Mouse (Mus musculus): ENCODE results near the gene Otx1.

Otx1 gene

GRCm38 (mm10) chr11:22002783-22003340, at the start of gene Otx1:
Gene Otx1 (minus strand): TSS chr11:22002897.
- peak in 1 of 2 experiments; percentile 18 for DNase-seq (ENCODE audit: low spot score in 2 of 2)

DNA sequence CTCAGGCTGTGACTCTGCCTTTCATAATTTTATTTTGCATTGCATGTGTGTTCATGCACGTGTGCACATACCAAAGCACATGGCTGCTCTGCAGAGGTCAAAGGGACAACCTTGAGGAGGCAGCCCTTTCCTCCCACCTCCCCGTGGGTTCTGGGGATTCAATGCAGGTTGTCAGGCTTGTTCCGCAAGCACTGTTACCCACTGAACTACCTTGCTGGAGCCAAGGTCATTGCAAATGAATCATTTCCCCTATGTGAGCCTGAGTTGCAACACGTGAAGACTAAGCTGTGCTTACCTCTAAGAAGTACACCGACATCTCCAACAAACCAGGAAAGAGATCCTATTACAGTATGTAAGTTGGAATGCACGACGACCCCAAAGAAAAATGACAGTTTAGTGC, 48.2 kb upstream of the Otx1 start:
- DNase-seq (ENCODE audit: low spot score in 2 of 2): no peak

DNA sequence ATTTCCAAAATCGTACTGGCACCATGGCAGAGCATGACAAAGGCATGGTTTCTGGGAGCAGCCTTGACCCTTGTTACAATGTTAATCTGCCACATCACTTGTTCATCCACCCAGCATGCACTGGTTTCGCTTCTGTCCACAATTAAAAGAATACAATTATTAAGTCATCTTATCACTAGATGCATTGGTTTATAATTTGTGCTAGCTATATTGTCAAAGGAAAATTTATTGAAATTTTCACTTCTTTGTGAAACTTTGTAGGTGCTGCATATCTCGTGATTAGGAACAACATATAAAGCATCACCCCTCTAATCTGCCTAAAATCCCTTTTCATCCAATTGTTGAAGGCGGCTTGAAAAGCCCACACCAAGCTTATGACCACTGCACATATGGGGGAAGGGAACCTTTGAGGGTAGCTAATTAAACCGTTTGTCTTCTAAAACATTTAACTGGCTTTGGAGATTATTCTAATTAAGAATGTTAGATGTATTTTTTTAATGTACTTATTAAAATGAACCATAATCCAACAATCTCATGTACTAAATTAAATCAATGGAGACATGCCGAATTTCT, 37.2 kb upstream of the Otx1 start:
- DNase-seq (ENCODE audit: low spot score in 2 of 2): no peak

DNA sequence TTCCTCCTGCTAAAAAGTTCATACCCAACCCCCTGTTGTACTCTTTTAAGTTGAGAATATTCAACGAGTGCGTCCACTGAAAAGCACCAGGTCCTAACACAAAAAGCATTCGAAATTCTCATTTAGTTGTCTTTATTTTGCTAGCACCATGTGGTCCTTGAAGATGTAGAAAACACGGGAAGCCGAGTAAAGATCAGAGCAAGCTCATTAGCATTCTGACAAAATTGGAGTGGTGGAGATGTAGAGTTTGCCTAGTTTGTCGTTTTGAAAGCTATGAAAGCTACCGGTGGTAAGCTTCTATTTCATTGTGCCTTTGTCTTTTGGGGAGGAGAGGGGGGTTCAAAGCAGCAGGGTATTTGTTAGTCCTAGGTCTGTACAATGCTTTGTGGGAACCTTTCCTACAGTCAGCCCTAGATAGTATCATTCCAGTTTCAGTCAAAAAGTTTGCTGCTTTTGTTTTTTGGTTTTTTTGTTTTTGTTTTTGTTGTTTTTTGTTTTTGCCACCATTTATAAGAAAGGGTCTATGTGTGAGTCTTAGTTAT, 31.9 kb upstream of the Otx1 start:
- no peak for DNase-seq (ENCODE audit: low spot score in 2 of 2)

- DNase-seq (ENCODE audit: low spot score in 2 of 2): no peak
Measured at GRCm38 (mm10) chr11:22033582-22033981, 30.9 kb upstream of the Otx1 start.

DNA sequence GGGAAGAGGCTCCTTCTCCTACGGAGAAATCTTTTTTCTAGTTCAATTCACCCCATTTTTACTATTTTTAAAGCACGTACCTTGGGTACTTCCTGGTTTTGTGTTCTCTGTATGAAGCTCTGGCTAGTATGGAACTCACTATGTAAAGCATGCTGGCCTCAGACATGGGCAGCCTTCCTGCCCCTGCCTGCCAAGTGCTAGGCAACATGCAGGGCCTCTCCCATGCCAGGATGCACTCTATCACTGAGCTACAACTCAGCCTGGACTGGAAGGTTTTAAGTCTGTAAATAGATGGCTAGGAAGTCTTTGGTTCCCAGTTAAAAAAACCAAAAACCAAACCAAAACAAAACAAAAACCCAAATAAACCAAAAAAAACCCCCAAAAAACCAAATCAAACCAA, 17.9 kb upstream of the Otx1 start:
- DNase-seq (ENCODE audit: low spot score in 2 of 2): no peak

DNA sequence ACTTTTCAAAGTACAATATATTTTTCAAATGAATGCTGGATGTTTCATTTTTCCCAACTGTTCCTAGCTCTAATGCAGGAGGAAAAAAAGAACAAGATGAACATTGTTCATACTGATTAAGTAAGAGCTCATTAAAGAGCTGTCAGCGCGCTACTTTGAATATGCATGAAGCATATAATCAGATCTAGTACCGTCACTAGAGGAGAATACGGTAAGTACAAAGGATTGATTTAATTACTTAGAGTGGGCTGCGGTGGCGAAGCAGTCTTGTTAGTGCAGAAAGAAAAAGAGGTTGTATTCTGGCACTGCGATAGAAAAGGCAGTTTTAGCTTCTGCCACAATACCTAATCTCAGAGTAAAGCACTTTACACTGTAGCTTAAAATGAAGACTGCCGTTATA, 14.7 kb upstream of the Otx1 start:
- DNase-seq (ENCODE audit: low spot score in 2 of 2): no peak

- no peak for DNase-seq (ENCODE audit: low spot score in 2 of 2)
Measured at GRCm38 (mm10) chr11:22016341-22016740, 13.6 kb upstream of the Otx1 start.

DNA sequence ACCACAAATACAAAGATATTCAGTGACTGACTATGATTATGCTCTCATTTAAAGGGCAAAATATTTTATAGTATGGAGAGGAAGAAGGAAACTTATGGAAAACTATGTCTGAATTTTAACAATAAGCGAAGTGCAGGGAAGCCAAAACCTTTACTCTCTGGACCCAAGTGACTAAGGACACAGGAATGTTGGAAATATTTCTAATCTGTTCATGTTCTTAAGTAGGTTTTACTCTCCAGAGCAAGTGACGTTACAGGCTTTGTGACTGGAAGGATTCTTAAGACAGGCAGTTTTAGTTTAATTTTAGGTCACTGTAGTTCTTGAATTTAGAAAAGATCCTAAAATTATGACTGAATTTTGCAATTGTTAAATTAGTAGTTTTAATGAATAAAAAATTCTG, 6.1 kb upstream of the Otx1 start:
- no peak for DNase-seq (ENCODE audit: low spot score in 2 of 2)

GRCm38 (mm10) chr11:22008129-22008596, 5.5 kb upstream of the Otx1 start:
- DNase-seq (ENCODE audit: low spot score in 2 of 2): no peak

GRCm38 (mm10) chr11:22007781-22008110, 5.0 kb upstream of the Otx1 start:
- DNase-seq (ENCODE audit: low spot score in 2 of 2): no peak

DNA sequence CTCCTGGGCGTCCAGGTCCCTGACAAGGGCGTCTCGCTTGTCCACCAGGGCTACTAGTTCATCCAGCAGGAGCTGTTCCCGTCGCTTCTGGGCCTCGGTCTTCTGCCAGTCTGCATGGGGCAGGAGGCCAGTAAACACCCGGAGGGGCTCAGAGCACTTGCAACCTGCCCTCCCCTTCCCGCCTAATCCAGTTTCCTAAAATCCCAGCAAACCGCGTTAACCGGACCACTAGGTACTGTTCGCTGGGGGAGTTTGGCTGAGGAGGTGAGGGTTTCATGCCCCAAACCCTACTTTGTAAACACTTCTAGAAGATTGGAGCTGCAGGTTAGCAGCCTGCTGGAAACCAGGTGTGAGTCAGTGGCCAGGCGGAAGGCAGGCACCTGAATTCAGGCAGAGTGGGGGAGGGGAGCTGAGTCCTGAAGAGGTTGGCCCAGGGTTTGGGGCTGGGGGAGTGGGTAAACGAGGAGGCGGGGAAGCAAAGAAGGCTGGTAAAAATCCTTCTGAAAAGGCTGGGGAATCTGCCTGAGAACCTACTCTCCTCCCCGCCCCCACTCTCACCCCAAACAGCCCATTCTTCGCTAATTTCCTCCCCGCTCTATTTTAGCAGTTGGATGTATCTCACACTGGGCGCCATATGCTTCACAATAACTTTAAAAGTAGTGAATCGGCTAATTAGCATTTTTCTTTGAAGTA, 4.5 kb upstream of the Otx1 start:
- DNase-seq (ENCODE audit: low spot score in 2 of 2): no peak

DNA sequence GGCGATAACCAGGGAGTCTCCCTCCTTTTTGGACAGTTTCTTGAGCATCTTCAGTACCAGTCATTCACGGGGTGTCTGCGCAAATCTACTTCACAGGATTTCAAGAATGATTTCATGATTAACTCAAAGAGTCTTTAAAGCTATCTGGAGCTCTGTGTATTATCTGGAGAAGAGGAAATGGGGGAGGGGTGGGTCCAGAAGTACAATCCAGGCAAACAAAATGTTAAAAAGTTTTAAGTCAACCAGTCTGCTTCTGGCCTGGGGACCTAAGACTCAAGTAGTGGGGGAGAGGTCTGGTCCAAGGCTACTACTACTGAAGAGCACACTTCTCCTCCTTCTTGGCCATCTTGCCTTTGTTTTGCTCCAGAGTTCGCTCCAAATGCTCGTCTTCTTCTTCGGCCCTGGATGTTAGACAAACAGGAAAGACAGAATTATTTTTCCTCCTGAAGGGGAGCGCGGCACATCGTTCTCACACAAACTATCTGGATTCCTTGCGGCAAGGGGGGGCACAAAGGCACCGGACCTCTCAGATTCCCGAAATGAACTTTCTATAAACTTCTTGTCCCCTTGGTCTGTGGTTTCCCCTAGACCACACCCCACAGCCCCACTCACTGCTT, 3.9 kb upstream of the Otx1 start:
- DNase-seq (ENCODE audit: low spot score in 2 of 2): no peak

DNA sequence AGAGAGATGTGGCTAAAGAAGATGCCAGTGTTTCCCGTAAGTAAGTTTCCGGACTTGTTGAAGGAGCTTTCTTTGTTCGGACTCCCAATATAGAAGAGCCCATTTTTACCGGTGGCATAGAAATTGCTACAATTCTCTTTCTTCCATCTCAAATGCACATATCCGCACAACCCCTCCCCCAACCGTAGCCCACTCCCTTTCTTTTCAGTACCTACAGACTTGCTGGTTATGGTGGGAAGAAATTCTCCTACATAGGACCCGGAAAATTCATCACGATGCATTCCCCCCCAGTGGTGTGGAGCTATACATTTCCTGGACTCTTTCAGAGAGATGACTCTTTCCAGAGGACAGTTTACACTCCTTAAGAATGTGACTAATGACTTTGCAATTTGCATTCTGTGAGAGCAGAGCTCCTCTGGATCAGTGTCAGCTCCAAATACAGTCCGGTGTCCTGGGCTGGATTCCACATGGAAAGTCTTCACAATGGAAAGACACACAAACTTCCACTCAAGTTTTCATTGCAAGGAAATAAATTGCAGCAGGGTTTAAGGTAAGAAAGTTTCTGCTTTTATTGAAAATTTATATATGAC, 2.7 kb upstream of the Otx1 start:
- DNase-seq (ENCODE audit: low spot score in 2 of 2): no peak

GRCm38 (mm10) chr11:22004331-22004841, 1.7 kb upstream of the Otx1 start:
- no peak for DNase-seq (ENCODE audit: low spot score in 2 of 2)

GRCm38 (mm10) chr11:22003341-22003981, 764 bp upstream of the Otx1 start:
- DNase-seq (ENCODE audit: low spot score in 2 of 2): peak in 1 of 2 experiments; percentile 12

GRCm38 (mm10) chr11:22002062-22002782, 475 bp downstream of the Otx1 start:
- peak in 1 of 2 experiments; percentile 4 for DNase-seq (ENCODE audit: low spot score in 2 of 2)

DNA sequence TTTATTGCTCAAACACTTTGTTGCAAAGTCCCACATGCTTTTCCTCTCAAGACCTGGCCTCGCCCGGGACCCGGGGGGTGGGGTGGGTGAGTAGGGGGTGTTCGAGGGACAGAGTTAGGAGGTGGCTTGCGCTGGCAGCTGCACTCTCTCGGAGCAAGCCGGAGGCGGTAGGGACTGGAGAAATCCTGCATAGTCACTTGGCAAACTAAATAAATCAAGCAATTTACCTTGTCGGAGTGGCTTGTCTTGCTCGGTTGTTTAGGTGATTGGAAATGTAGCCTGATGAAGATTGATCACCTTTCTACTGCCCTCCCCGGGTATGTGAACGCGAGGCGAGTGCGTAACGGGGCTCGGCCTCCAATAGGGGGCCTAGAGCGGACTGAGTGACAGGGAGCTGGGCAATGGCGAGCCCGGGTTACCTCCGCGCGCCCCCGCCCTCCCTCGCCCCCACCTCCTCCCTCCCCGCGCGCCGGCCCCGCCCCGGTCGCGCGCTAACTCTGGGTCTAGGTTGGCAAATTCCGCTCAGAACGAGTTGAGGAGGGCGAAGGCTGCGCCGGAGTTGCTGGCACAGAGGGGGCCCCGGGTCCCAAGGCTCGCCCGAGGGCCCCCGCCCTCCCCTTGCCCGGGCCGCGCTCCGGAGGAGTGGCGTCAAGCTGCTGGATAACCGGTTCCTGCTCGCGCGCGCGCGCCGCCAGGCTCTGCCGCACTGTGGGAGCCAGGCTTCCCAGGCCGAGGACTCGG, 1.2 kb downstream of the Otx1 start:
- peak in 1 of 2 experiments; percentile 16 for DNase-seq (ENCODE audit: low spot score in 2 of 2)

DNA sequence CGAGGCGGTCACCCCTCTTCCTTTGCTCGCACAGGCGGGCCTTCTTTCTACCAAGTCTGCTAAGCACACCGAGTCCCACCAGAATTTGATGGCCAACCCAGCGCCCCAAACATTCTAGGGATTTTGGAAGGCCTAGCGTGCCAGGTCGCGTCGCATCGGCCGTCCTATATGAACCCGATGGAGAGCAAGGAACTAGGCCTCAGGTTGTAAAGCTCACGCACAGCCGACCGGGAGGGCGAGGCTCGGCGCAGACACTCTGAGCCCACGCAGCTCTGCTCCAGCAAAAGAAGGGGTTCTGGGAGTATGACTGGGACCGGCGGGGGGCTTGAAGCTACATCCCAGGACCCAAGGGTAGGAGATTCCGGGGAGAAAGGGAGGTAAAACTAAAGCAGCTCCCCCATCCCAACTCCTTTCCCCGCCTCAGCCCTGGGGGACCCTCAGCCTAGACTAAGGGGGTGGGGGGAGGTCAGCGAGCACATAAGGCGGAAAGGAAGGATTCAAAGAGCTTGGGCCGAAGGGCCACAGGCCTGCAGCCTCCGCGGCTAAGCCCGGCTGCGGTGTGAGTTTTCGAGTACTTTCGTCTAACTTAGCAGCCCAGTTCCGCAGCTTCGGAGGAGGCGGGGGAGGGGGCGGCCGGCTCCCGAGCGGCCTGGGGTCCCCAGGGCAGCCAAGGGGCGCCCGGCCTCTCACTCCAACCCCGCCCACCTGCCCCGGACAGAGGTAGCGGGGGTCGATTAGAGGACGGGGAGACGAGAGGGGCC, 2.2 kb downstream of the Otx1 start:
- no peak for DNase-seq (ENCODE audit: low spot score in 2 of 2)

All from heart, adult 9 months (tissue).